Mouse (Mus musculus) naive thymus-derived CD4-positive, alpha-beta T cell, adult 2 months (primary cell): ENCODE results near the gene Phldb1.
"Not testable (repeated sequence)": the region's sequence is repeated elsewhere in the genome, so short reads cannot be mapped to it uniquely, and the experiment has no call there.

Source experiments
- DNase-seq: peaks from one replicate; pipeline ENCODE4 v3.0.0-alpha.2; 2011; ENCODE audit warnings: low read depth

The Phldb1 gene

GRCm38 (mm10) chr9:44652027-44652426 lies 83.0 kb downstream of the Phldb1 start:
- peak; percentile 82 for DNase-seq

GRCm38 (mm10) chr9:44648881-44649281 lies 86.1 kb downstream of the Phldb1 start:
- peak; percentile 52 for DNase-seq

- no peak for DNase-seq
Measured at GRCm38 (mm10) chr9:44647656-44648055, 87.3 kb downstream of the Phldb1 start.

GRCm38 (mm10) chr9:44647026-44647425 lies 88.0 kb downstream of the Phldb1 start:
- DNase-seq = no peak

GRCm38 (mm10) chr9:44646366-44646765 lies 88.6 kb downstream of the Phldb1 start:
- DNase-seq = peak; percentile 60

GRCm38 (mm10) chr9:44645924-44646323 lies 89.1 kb downstream of the Phldb1 start:
- peak; percentile 81 for DNase-seq

GRCm38 (mm10) chr9:44645481-44645880 lies 89.5 kb downstream of the Phldb1 start:
- DNase-seq = no peak

- DNase-seq = no peak
Measured at GRCm38 (mm10) chr9:44644186-44644585, 90.8 kb downstream of the Phldb1 start.

GRCm38 (mm10) chr9:44643103-44643502 lies 91.9 kb downstream of the Phldb1 start:
- no peak for DNase-seq

- DNase-seq = no peak
Measured at GRCm38 (mm10) chr9:44641616-44642015, 93.4 kb downstream of the Phldb1 start.

GRCm38 (mm10) chr9:44640646-44641357 lies 94.2 kb downstream of the Phldb1 start:
- no peak for DNase-seq

GRCm38 (mm10) chr9:44640028-44640427 lies 95.0 kb downstream of the Phldb1 start:
- DNase-seq = not testable (repeated sequence)

GRCm38 (mm10) chr9:44638726-44639125 lies 96.3 kb downstream of the Phldb1 start:
- DNase-seq = not testable (repeated sequence)

- DNase-seq = no peak
Measured at GRCm38 (mm10) chr9:44637551-44638169, 97.3 kb downstream of the Phldb1 start.
